In the genomic region with DNA sequence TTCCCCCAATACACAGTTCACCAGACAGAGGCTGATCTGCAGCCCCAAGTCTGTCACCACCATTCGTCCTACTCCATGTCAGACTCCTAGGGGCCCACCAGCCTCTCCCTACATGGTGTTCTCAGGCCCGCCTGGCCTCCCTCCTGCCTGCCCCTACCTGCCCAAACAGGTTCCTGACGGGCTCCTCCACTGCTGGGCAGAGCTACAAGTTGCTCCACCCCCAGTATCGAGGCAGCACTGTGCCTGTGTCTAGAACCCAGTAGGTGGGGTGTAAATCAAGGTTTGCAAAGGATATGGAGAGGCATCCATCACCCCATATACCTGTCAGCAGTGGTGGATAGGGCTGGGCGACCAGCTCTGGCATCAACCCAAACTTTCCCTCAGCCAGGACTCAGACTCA, we compare ENCODE assay signal across 11 mouse cellular contexts. TPM values are rescaled to one million over a fixed set of nuclear protein-coding genes. Genes with fewer than 3 reads are reported as not detected.
DNase-seq lines count a peak whose midpoint lies in the region; ATAC-seq and TF ChIP-seq lines count a peak whose summit lies in the region.
"Had no signal": no experiment of that assay in that cellular context is flagged by ENCODE, and none has a peak within 500 bp of the region (broad histone marks: within the 10 kb centered on the region; RNA-seq: fewer than 3 reads in every experiment).

Ttll10 (minus strand) TSS at position 154 of the 400 bp plus-strand sequence.

- H3K4me3 ChIP-seq in midbrain, embryonic 16.5 days (ENCODE audit: low read depth, low read length), result no peak within 1 kb of the TSS
- no peak within 1 kb of the TSS for H3K4me3 ChIP-seq in midbrain, embryonic 10.5 days
- H3K4me3 ChIP-seq in kidney, adult 2 months (ENCODE audit: insufficient read depth, low read depth, low read length), result peak within 1 kb of the TSS; percentile 53
- H3K4me3 ChIP-seq in liver, postnatal 0 days (ENCODE audit: low read depth, low read length), result no peak within 1 kb of the TSS
- H3K4me3 ChIP-seq: neural tube, embryonic 13.5 days had no signal

- H3K4me2 ChIP-seq in midbrain, embryonic 16.5 days (ENCODE audit: low read length), result no peak within 1 kb of the TSS
- no peak within 1 kb of the TSS for H3K4me2 ChIP-seq in liver, postnatal 0 days (ENCODE audit: low read depth, low read length)
- H3K4me2 ChIP-seq: neural tube, embryonic 13.5 days had no signal

- no peak within 1 kb of the TSS for H3K9ac ChIP-seq in midbrain, embryonic 16.5 days (ENCODE audit: low read depth, low read length)
- H3K9ac ChIP-seq in liver, postnatal 0 days (replicated peaks), result no peak within 1 kb of the TSS
- H3K9ac ChIP-seq: neural tube, embryonic 13.5 days had no signal

- H3K36me3 ChIP-seq in midbrain, embryonic 16.5 days (ENCODE audit: control insufficient read depth, insufficient read depth, low read length), result no peaks in the 10 kb centered on the region
- no peaks in the 10 kb centered on the region for H3K36me3 ChIP-seq in midbrain, embryonic 10.5 days
- H3K36me3 ChIP-seq in kidney, adult 2 months (ENCODE audit: control insufficient read depth, insufficient read depth, low read length), result no peaks in the 10 kb centered on the region
- H3K36me3 ChIP-seq in liver, postnatal 0 days (replicated peaks; ENCODE audit: insufficient read depth, low read length), result no peaks in the 10 kb centered on the region
- H3K36me3 ChIP-seq: G1E; neural tube, embryonic 13.5 days had no signal

- no peaks in the 10 kb centered on the region for H3K27me3 ChIP-seq in midbrain, embryonic 16.5 days (ENCODE audit: control insufficient read depth, insufficient read depth, low read depth, low read length)
- no peaks in the 10 kb centered on the region for H3K27me3 ChIP-seq in midbrain, embryonic 10.5 days (ENCODE audit: low read depth, poor library complexity, severe bottlenecking)
- no peaks in the 10 kb centered on the region for H3K27me3 ChIP-seq in kidney, adult 2 months (replicated peaks; ENCODE audit: control insufficient read depth, insufficient read depth, low read length)
- H3K27me3 ChIP-seq in liver, postnatal 0 days (ENCODE audit: insufficient read depth, low read length), result no peaks in the 10 kb centered on the region
- H3K27me3 ChIP-seq: neural tube, embryonic 13.5 days had no signal

- TF ChIP-seq EP300 in liver, postnatal 0 days (IDR thresholded peaks at IDR 0.05; ENCODE audit: low read depth), result no peak

- peaks cover 6% of the 10 kb centered on the region; the same call in 1 of the 2 replicates for H3K4me1 ChIP-seq in midbrain, embryonic 16.5 days (ENCODE audit: control insufficient read depth, insufficient read depth, low read length)
- H3K4me1 ChIP-seq in midbrain, embryonic 10.5 days, result peaks cover 12% of the 10 kb centered on the region
- peaks cover 31% of the 10 kb centered on the region for H3K4me1 ChIP-seq in kidney, adult 2 months (ENCODE audit: control insufficient read depth, insufficient read depth, low read length)
- peaks cover 3% of the 10 kb centered on the region; the same call in 1 of the 2 replicates for H3K4me1 ChIP-seq in liver, postnatal 0 days (ENCODE audit: insufficient read depth)

- ATAC-seq in midbrain, embryonic 16.5 days, result 0 out of 2 replicates have a peak, but pooled peaks have one; percentile 32
- ATAC-seq in liver, postnatal 0 days, result peak; percentile 32

- TF ChIP-seq CTCF in kidney, adult 2 months (conservative IDR thresholded peaks at IDR 0.05; ENCODE audit: insufficient read depth, insufficient read length, low read depth, low read length), result no peak
- no peak for TF ChIP-seq CTCF in liver, postnatal 0 days (IDR thresholded peaks at IDR 0.05; ENCODE audit: low read depth)

- no peak for DNase-seq in midbrain, embryonic 10.5 days (ENCODE audit: low spot score)
- peak; percentile 76 for DNase-seq in kidney, adult 2 months
- DNase-seq in liver, postnatal 0 days, result no peak
- peak; percentile 69 for DNase-seq in urinary bladder, postnatal 25 days (ENCODE audit: low spot score)
- DNase-seq in gastrocnemius, postnatal 10 days, result no peak
- DNase-seq in heart, adult 8-10 months (ENCODE audit: low spot score), result no peak
- no peak for DNase-seq in heart, adult 11 months

- H3K27ac ChIP-seq in midbrain, embryonic 16.5 days (ENCODE audit: low read length), result no peak within 1 kb of the TSS
- H3K27ac ChIP-seq in midbrain, embryonic 10.5 days (replicated peaks), result no peak within 1 kb of the TSS
- peak within 1 kb of the TSS; percentile 97 for H3K27ac ChIP-seq in kidney, adult 2 months (ENCODE audit: insufficient read depth, low read depth, low read length)
- H3K27ac ChIP-seq in liver, postnatal 0 days (ENCODE audit: low read depth), result no peak within 1 kb of the TSS
- H3K27ac ChIP-seq: neural tube, embryonic 13.5 days had no signal

- no peaks in the 10 kb centered on the region for H3K9me3 ChIP-seq in midbrain, embryonic 16.5 days (replicated peaks; ENCODE audit: control insufficient read depth, low read length, poor library complexity, severe bottlenecking)
- no peaks in the 10 kb centered on the region for H3K9me3 ChIP-seq in midbrain, embryonic 10.5 days (replicated peaks)
- H3K9me3 ChIP-seq in liver, postnatal 0 days (ENCODE audit: low read length), result no peaks in the 10 kb centered on the region
- H3K9me3 ChIP-seq: G1E; neural tube, embryonic 13.5 days had no signal

- WGBS in midbrain, embryonic 16.5 days, result 53% methylated on average over 5 of the region's 5 CpGs
- 40% methylated on average over 5 of the region's 5 CpGs for WGBS in midbrain, embryonic 10.5 days
- 19% methylated on average over 5 of the region's 5 CpGs for WGBS in kidney, adult 2 months
- 48% methylated on average over 5 of the region's 5 CpGs for WGBS in liver, postnatal 0 days (ENCODE audit: insufficient replicate concordance)

- TF ChIP-seq POLR2A in kidney, adult 2 months (IDR thresholded peaks at IDR 0.05; ENCODE audit: low read depth, low read length), result no peak

RNA-seq across cellular contexts. Expression of gene Ttll10, which starts in this region (rescaled TPM):
- not detected in 2 replicates for polyA plus RNA-seq in midbrain, embryonic 16.5 days (2015; fragmentation: Nextera tagmentation; extraction: Ambion mirVana)
- 0.30 TPM in 1 of 2 replicates, not detected in the other for polyA plus RNA-seq in midbrain, embryonic 10.5 days (2016; fragmentation: Nextera tagmentation; extraction: Ambion mirVana)
- polyA plus RNA-seq in kidney, adult 2 months (2012; rRNA removed), result 20.7 and 27.5 TPM in 2 replicates
- polyA plus RNA-seq in liver, postnatal 0 days (2015; fragmentation: Nextera tagmentation; extraction: Ambion mirVana), result 0.15 and 0.31 TPM in 2 replicates
- total RNA-seq in gastrocnemius, postnatal 10 days (2021), result not detected
- under 1 TPM in 1 of 4 experiments, not detected in 3; 0.28 TPM for total RNA-seq in heart, adult 8-10 months (2022)
- polyA plus RNA-seq: G1E; heart, postnatal 0 days; neural tube, embryonic 13.5 days had no signal

Comparison
In these comparisons a context has a peak if more than half of its experiments do, and no peak if none do; other contexts are left out.
1. RNA of gene Ttll10 (polyA plus RNA-seq): 20.7 to 27.5 TPM in kidney, adult 2 months; 0.15 to 0.31 TPM in liver, postnatal 0 days, 0.30 TPM in midbrain, embryonic 10.5 days and not detected in midbrain, embryonic 16.5 days; every median in the first group is over 10 times any median in the second.
2. Peak in ATAC-seq in midbrain, embryonic 16.5 days; RNA of the gene not detected or under 1 TPM.
3. Peak in ATAC-seq in liver, postnatal 0 days; RNA of the gene not detected or under 1 TPM.
4. DNase-seq: peak in kidney, adult 2 months (single experiment) and urinary bladder, postnatal 25 days (single experiment); none in midbrain, embryonic 10.5 days (single experiment), liver, postnatal 0 days (single experiment), gastrocnemius, postnatal 10 days (single experiment), heart, adult 8-10 months (single experiment) and heart, adult 11 months (single experiment).